Mouse (Mus musculus): ENCODE results near the gene Hoxc9. TPM values are rescaled to one million over a fixed set of nuclear protein-coding genes. Genes with fewer than 3 reads are reported as not detected.

The Hoxc9 gene
- polyA plus RNA-seq, 1 experiment from 2014 or later: 1.3 TPM

GRCm38 (mm10) chr15:102981379-102982288 lies 5.4 kb downstream of the Hoxc9 start:
- peak overlapping the region; percentile 46 for H3K4me3 ChIP-seq
- peak overlapping the region; percentile 47 for H3K27ac ChIP-seq
- no peaks in the 10 kb centered on the region for H3K9me3 ChIP-seq
- peaks cover 93% of the 10 kb centered on the region for H3K27me3 ChIP-seq
- peaks cover 32% of the 10 kb centered on the region for H3K4me1 ChIP-seq
- peak overlapping the region; percentile 69 for H3K4me2 ChIP-seq
- H3K36me3 ChIP-seq: no peaks in the 10 kb centered on the region
- H3K9ac ChIP-seq: peak overlapping the region; percentile 37; the same call in 1 of the 2 replicates
- WGBS: under 1% methylated on average over 86 of the region's 88 CpGs
- no peak for ATAC-seq (ENCODE audit: insufficient number of reproducible peaks, low FRiP score, low TSS enrichment, low read depth)

GRCm38 (mm10) chr15:102983716-102984115 lies 7.5 kb downstream of the Hoxc9 start:
- Histone ChIP-seq H3K27me3 (peaks cover 93% of the 10 kb centered on the region), H3K9me3 (no peaks in the 10 kb centered on the region), H3K9ac (no peak overlapping the region), H3K4me2 (no peak overlapping the region), H3K4me1 (peaks cover 30% of the 10 kb centered on the region), H3K36me3 (no peaks in the 10 kb centered on the region), H3K4me3 (no peak overlapping the region), H3K27ac (no peak overlapping the region)
- ATAC-seq (ENCODE audit: insufficient number of reproducible peaks, low FRiP score, low TSS enrichment, low read depth): no peak
- 19% methylated on average over 12 of the region's 12 CpGs for WGBS

GRCm38 (mm10) chr15:102984521-102984920 lies 8.3 kb downstream of the Hoxc9 start:
- Histone ChIP-seq H3K9me3 (no peaks in the 10 kb centered on the region), H3K4me2 (no peak overlapping the region), H3K4me3 (no peak overlapping the region), H3K4me1 (peaks cover 30% of the 10 kb centered on the region), H3K36me3 (no peaks in the 10 kb centered on the region), H3K27me3 (peaks cover 93% of the 10 kb centered on the region), H3K27ac (no peak overlapping the region), H3K9ac (no peak overlapping the region)
- 18% methylated on average over 10 of the region's 10 CpGs for WGBS
- ATAC-seq (ENCODE audit: insufficient number of reproducible peaks, low FRiP score, low TSS enrichment, low read depth): no peak

GRCm38 (mm10) chr15:102984925-102985324 lies 8.7 kb downstream of the Hoxc9 start:
- peaks cover 30% of the 10 kb centered on the region for H3K4me1 ChIP-seq
- no peak overlapping the region for H3K4me3 ChIP-seq
- H3K36me3 ChIP-seq: no peaks in the 10 kb centered on the region
- no peak overlapping the region for H3K4me2 ChIP-seq
- H3K27me3 ChIP-seq: peaks cover 93% of the 10 kb centered on the region
- no peaks in the 10 kb centered on the region for H3K9me3 ChIP-seq
- no peak overlapping the region for H3K27ac ChIP-seq
- WGBS: 38% methylated on average over 3 of the region's 3 CpGs
- ATAC-seq (ENCODE audit: insufficient number of reproducible peaks, low FRiP score, low TSS enrichment, low read depth): no peak
- no peak overlapping the region for H3K9ac ChIP-seq

GRCm38 (mm10) chr15:102987124-102987833 lies 11.0 kb downstream of the Hoxc9 start:
- H3K27ac ChIP-seq: no peak overlapping the region
- H3K27me3 ChIP-seq: peaks cover 91% of the 10 kb centered on the region
- H3K9me3 ChIP-seq: no peaks in the 10 kb centered on the region
- H3K4me2 ChIP-seq: no peak overlapping the region
- H3K9ac ChIP-seq: no peak overlapping the region
- peaks cover 21% of the 10 kb centered on the region for H3K4me1 ChIP-seq
- no peaks in the 10 kb centered on the region for H3K36me3 ChIP-seq
- no peak overlapping the region for H3K4me3 ChIP-seq
- WGBS: 11% methylated on average over 21 of the region's 21 CpGs
- ATAC-seq (ENCODE audit: insufficient number of reproducible peaks, low FRiP score, low TSS enrichment, low read depth): no peak

- no peak overlapping the region for H3K27ac ChIP-seq
- no peak overlapping the region for H3K4me3 ChIP-seq
- H3K9me3 ChIP-seq: no peaks in the 10 kb centered on the region
- H3K4me1 ChIP-seq: peaks cover 17% of the 10 kb centered on the region
- ATAC-seq (ENCODE audit: insufficient number of reproducible peaks, low FRiP score, low TSS enrichment, low read depth): no peak
- H3K4me2 ChIP-seq: no peak overlapping the region
- H3K9ac ChIP-seq: no peak overlapping the region
- no peaks in the 10 kb centered on the region for H3K36me3 ChIP-seq
- H3K27me3 ChIP-seq: peaks cover 92% of the 10 kb centered on the region
- 49% methylated on average over 5 of the region's 5 CpGs for WGBS
These were observed 11.8 kb downstream of the Hoxc9 start for GRCm38 (mm10) chr15:102988078-102988477.

GRCm38 (mm10) chr15:102990461-102991397 lies 14.5 kb downstream of the Hoxc9 start, which contains the start of gene Hoxc8:
Gene Hoxc8 (plus strand): TSS chr15:102990607.
- H3K4me3 ChIP-seq: peak within 1 kb of the TSS; percentile 36
- no peaks in the 10 kb centered on the region for H3K9me3 ChIP-seq
- peak within 1 kb of the TSS; percentile 63 for H3K4me2 ChIP-seq
- no peaks in the 10 kb centered on the region for H3K36me3 ChIP-seq
- H3K4me1 ChIP-seq: peaks cover 16% of the 10 kb centered on the region
- H3K9ac ChIP-seq: peak within 1 kb of the TSS; percentile 26; the same call in 1 of the 2 replicates
- peaks cover 89% of the 10 kb centered on the region for H3K27me3 ChIP-seq
- H3K27ac ChIP-seq: no peak within 1 kb of the TSS
- WGBS: 3% methylated on average over 67 of the region's 69 CpGs
- ATAC-seq (ENCODE audit: insufficient number of reproducible peaks, low FRiP score, low TSS enrichment, low read depth): no peak

- peaks cover 89% of the 10 kb centered on the region for H3K27me3 ChIP-seq
- peaks cover 16% of the 10 kb centered on the region for H3K4me1 ChIP-seq
- H3K9me3 ChIP-seq: no peaks in the 10 kb centered on the region
- no peak overlapping the region for H3K27ac ChIP-seq
- H3K36me3 ChIP-seq: no peaks in the 10 kb centered on the region
- H3K4me2 ChIP-seq: 0 out of 2 replicates have a peak overlapping the region, but pooled peaks have one; percentile 14
- no peak overlapping the region for H3K4me3 ChIP-seq
- WGBS: 19% methylated on average over 7 of the region's 7 CpGs
- ATAC-seq (ENCODE audit: insufficient number of reproducible peaks, low FRiP score, low TSS enrichment, low read depth): no peak
- no peak overlapping the region for H3K9ac ChIP-seq
These were observed 15.5 kb downstream of the Hoxc9 start for GRCm38 (mm10) chr15:102991782-102992181.

- Histone ChIP-seq H3K27me3 (peaks cover 88% of the 10 kb centered on the region), H3K27ac (no peak overlapping the region), H3K9ac (no peak overlapping the region), H3K9me3 (no peaks in the 10 kb centered on the region), H3K36me3 (no peaks in the 10 kb centered on the region), H3K4me3 (no peak overlapping the region), H3K4me2 (no peak overlapping the region), H3K4me1 (peaks cover 14% of the 10 kb centered on the region)
- ATAC-seq (ENCODE audit: insufficient number of reproducible peaks, low FRiP score, low TSS enrichment, low read depth): no peak
- WGBS: 16% methylated on average over 11 of the region's 11 CpGs
These were observed 16.0 kb downstream of the Hoxc9 start for GRCm38 (mm10) chr15:102992206-102992605.

- ATAC-seq (ENCODE audit: insufficient number of reproducible peaks, low FRiP score, low TSS enrichment, low read depth): no peak
- Histone ChIP-seq H3K4me1 (peaks cover 11% of the 10 kb centered on the region), H3K4me3 (no peak overlapping the region), H3K27me3 (peaks cover 88% of the 10 kb centered on the region), H3K9me3 (no peaks in the 10 kb centered on the region), H3K9ac (no peak overlapping the region), H3K36me3 (no peaks in the 10 kb centered on the region), H3K4me2 (no peak overlapping the region), H3K27ac (no peak overlapping the region)
- WGBS: 11% methylated on average over 3 of the region's 3 CpGs
These were observed 16.6 kb downstream of the Hoxc9 start for GRCm38 (mm10) chr15:102992863-102993262.

- peaks cover 90% of the 10 kb centered on the region for H3K27me3 ChIP-seq
- no peak overlapping the region for H3K4me3 ChIP-seq
- H3K9ac ChIP-seq: no peak overlapping the region
- H3K4me2 ChIP-seq: no peak overlapping the region
- WGBS: 16% methylated on average over 9 of the region's 9 CpGs
- H3K4me1 ChIP-seq: peaks cover 29% of the 10 kb centered on the region
- no peaks in the 10 kb centered on the region for H3K36me3 ChIP-seq
- no peaks in the 10 kb centered on the region for H3K9me3 ChIP-seq
- ATAC-seq (ENCODE audit: insufficient number of reproducible peaks, low FRiP score, low TSS enrichment, low read depth): no peak
- no peak overlapping the region for H3K27ac ChIP-seq
These were observed 20.3 kb downstream of the Hoxc9 start for GRCm38 (mm10) chr15:102996548-102996947.

Measured in limb, embryonic 15.5 days (tissue).